8 mouse cellular contexts compared by ENCODE assay signal in genomic region chr16:24171161-24171560, GRCm38 (mm10).
"Had no signal": no experiment of that assay in that cellular context is flagged by ENCODE, and none has a peak within 500 bp of the region (broad histone marks: within the 10 kb centered on the region; RNA-seq: fewer than 3 reads in every experiment).

No protein-coding gene starts in this region.

- DNase-seq: lung, adult 18-20 months; lung, embryonic 14.5 days; lung, postnatal 10 days; lung, postnatal 4 days; midbrain, embryonic 14.5 days; retina, postnatal 1 day; right cerebral cortex, adult 18-20 months; right cerebral cortex, postnatal 14 days had no signal
